Mouse (Mus musculus) bone marrow macrophage, adult 2 months (primary cell): ENCODE measurements around the gene Prr12.
"Not testable (repeated sequence)": the region's sequence is repeated elsewhere in the genome, so short reads cannot be mapped to it uniquely, and the experiment has no call there.

Source experiments
- CTCF ChIP-seq: IDR thresholded peaks from 2 replicates; pipeline ENCODE4 v1.5.1; 2012; ENCODE audit warnings: low read depth, mild to moderate bottlenecking, low read length, moderate library complexity
- POLR2A ChIP-seq: IDR thresholded peaks from 2 replicates; pipeline ENCODE4 v1.6.1; 2012; ENCODE audit warnings: mild to moderate bottlenecking, low read depth, low read length, borderline replicate concordance

GRCm38 (mm10) chr7:45095965-45096364, 43.3 kb upstream of the Prr12 start:
- not testable (repeated sequence) for TF ChIP-seq CTCF, POLR2A
